Mouse (Mus musculus): Measurements from ENCODE around the gene Tmem202. TPM values are rescaled to one million over a fixed set of nuclear protein-coding genes. Genes with fewer than 3 reads are reported as not detected.

The Tmem202 gene
- total and polyA plus RNA-seq, 3 experiments, result 0.20 to 0.64 TPM; not detected in 1

DNA sequence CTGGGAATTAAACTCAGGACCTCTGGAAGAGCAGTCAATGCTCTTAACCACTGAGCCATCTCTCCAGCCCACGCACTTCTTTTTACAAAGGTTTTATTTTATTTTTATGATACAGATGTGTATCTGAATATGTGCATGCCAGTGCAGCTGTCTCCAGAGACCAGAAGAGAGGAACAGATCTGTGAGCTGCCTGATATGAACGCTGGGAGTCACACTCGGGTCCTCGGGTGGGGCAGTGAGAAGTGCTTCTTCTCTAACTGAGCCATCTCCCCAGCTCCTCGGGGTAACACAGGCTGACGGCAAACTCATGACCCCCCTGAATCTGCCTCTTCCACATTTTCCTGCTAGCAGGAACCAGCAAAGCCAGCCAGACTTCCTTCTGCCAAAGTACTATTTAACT, 12.9 kb downstream of the Tmem202 start:
- no peak overlapping the region for H3K4me3 ChIP-seq (replicated peaks in 1 of 3; ENCODE audit: low read depth in 2 of 3, low read length in 2 of 3, poor library complexity in 1 of 3)
- no peaks in the 10 kb centered on the region for H3K36me3 ChIP-seq (replicated peaks in 1 of 2; ENCODE audit: control insufficient read depth in 1 of 2, insufficient read depth in 1 of 2, low read length in 1 of 2)
- TF ChIP-seq GABPA (IDR thresholded peaks at IDR 0.05; ENCODE audit: insufficient replicate concordance, low read depth, low read length) (no peak), MYC (IDR thresholded peaks at IDR 0.05; ENCODE audit: low read depth, low read length) (no peak), RCOR1 (conservative IDR thresholded peaks at IDR 0.05; ENCODE audit: low read depth, low read length) (no peak), KAT2A (IDR thresholded peaks at IDR 0.05; ENCODE audit: insufficient replicate concordance, low read length) (no peak), HCFC1 (IDR thresholded peaks at IDR 0.05; ENCODE audit: low read depth, low read length) (no peak), POLR2A (IDR thresholded peaks at IDR 0.05; ENCODE audit: low read depth, low read length) (no peak), TCF12 (IDR thresholded peaks at IDR 0.05; ENCODE audit: low read depth, low read length) (no peak)
- no peak overlapping the region for H3K9ac ChIP-seq (ENCODE audit: insufficient read depth, low read depth)
- no peak for DNase-seq (ENCODE audit: extremely low read depth)
- H3K9me3 ChIP-seq (replicated peaks; ENCODE audit: low read length), result no peaks in the 10 kb centered on the region
- no peaks in the 10 kb centered on the region for H3K27me3 ChIP-seq (replicated peaks)
- in situ Hi-C loops (cut with MboI; ENCODE audit: low pct_ligation_motif_present, low pct_unique_long_range_greater_than_20kb, low sequenced_read_pairs) (no loop called here), dilution Hi-C loops (cut with MboI; ENCODE audit: extremely low pct_ligation_motif_present, extremely low pct_unique_long_range_greater_than_20kb, low sequenced_read_pairs) (no loop called here)
- peaks cover 0 to 2% of the 10 kb centered on the region in 2 experiments; a peak in 1 of 4 replicates for H3K4me1 ChIP-seq (ENCODE audit: control insufficient read depth in 1 of 2, insufficient read depth in 2 of 2)
- no peak overlapping the region for H3K27ac ChIP-seq (ENCODE audit: insufficient read depth, low read depth)
- H3K4me2 ChIP-seq (ENCODE audit: insufficient read depth, low read depth, poor library complexity, severe bottlenecking), result no peak overlapping the region
- H3K79me2 ChIP-seq (replicated peaks; ENCODE audit: control insufficient read depth, extremely low read depth, insufficient read depth, poor library complexity, severe bottlenecking), result no peaks in the 10 kb centered on the region

- H3K79me2 ChIP-seq (replicated peaks; ENCODE audit: control insufficient read depth, extremely low read depth, insufficient read depth, poor library complexity, severe bottlenecking), result no peaks in the 10 kb centered on the region
- H3K4me1 ChIP-seq (ENCODE audit: control insufficient read depth in 1 of 2, insufficient read depth in 2 of 2), result no peaks in the 10 kb centered on the region
- no peak overlapping the region for H3K4me3 ChIP-seq (replicated peaks in 1 of 3; ENCODE audit: low read depth in 2 of 3, low read length in 2 of 3, poor library complexity in 1 of 3)
- no peak overlapping the region for H3K27ac ChIP-seq (ENCODE audit: insufficient read depth, low read depth)
- no peaks in the 10 kb centered on the region for H3K9me3 ChIP-seq (replicated peaks; ENCODE audit: low read length)
- H3K36me3 ChIP-seq (replicated peaks in 1 of 2; ENCODE audit: control insufficient read depth in 1 of 2, insufficient read depth in 1 of 2, low read length in 1 of 2), result no peaks in the 10 kb centered on the region
- in situ Hi-C loops (cut with MboI; ENCODE audit: low pct_ligation_motif_present, low pct_unique_long_range_greater_than_20kb, low sequenced_read_pairs), result no loop called here
- DNase-seq (ENCODE audit: extremely low read depth), result no peak
- TF ChIP-seq EP300 (IDR thresholded peaks at IDR 0.05; ENCODE audit: low read length) (no peak), MAX (IDR thresholded peaks at IDR 0.05; ENCODE audit: low read length) (no peak), RCOR1 (conservative IDR thresholded peaks at IDR 0.05; ENCODE audit: low read depth, low read length) (no peak), GABPA (IDR thresholded peaks at IDR 0.05; ENCODE audit: insufficient replicate concordance, low read depth, low read length) (no peak), MXI1 (IDR thresholded peaks at IDR 0.05; ENCODE audit: low read depth, low read length) (no peak), MYC (IDR thresholded peaks at IDR 0.05; ENCODE audit: low read depth, low read length) (no peak), POLR2A (IDR thresholded peaks at IDR 0.05; ENCODE audit: low read depth, low read length) (no peak), ZKSCAN1 (IDR thresholded peaks at IDR 0.05; ENCODE audit: borderline replicate concordance, low read depth, low read length) (no peak), ETS1 (conservative IDR thresholded peaks at IDR 0.05; ENCODE audit: low read depth, low read length) (no peak), ZNF384 (IDR thresholded peaks at IDR 0.05; ENCODE audit: low read depth, low read length) (no peak), TCF12 (IDR thresholded peaks at IDR 0.05; ENCODE audit: low read depth, low read length) (no peak), CHD2 (IDR thresholded peaks at IDR 0.05; ENCODE audit: low read length) (no peak), JUND (conservative IDR thresholded peaks at IDR 0.05; ENCODE audit: low read depth, low read length) (no peak), USF2 (conservative IDR thresholded peaks at IDR 0.05; ENCODE audit: low read depth, low read length) (no peak), ZC3H11A (IDR thresholded peaks at IDR 0.05; ENCODE audit: low read depth, low read length) (no peak), E2F4 (IDR thresholded peaks at IDR 0.05; ENCODE audit: insufficient replicate concordance, low read depth, low read length) (no peak)
- no peak overlapping the region for H3K4me2 ChIP-seq (ENCODE audit: insufficient read depth, low read depth, poor library complexity, severe bottlenecking)
- H3K9ac ChIP-seq (ENCODE audit: insufficient read depth, low read depth), result no peak overlapping the region
- no peaks in the 10 kb centered on the region for H3K27me3 ChIP-seq (replicated peaks)
- dilution Hi-C loops (cut with MboI; ENCODE audit: extremely low pct_ligation_motif_present, extremely low pct_unique_long_range_greater_than_20kb, low sequenced_read_pairs), result no loop called here
These were observed 16.7 kb downstream of the Tmem202 start for GRCm38 (mm10) chr9:59522906-59523305.
